Mouse (Mus musculus): ENCODE data around the gene Prdm10. TPM values are rescaled to one million over a fixed set of nuclear protein-coding genes. Genes with fewer than 3 reads are reported as not detected.

The Prdm10 gene
- 4.4 and 9.3 TPM in 2 replicates for polyA plus RNA-seq (2012; rRNA removed)

DNA sequence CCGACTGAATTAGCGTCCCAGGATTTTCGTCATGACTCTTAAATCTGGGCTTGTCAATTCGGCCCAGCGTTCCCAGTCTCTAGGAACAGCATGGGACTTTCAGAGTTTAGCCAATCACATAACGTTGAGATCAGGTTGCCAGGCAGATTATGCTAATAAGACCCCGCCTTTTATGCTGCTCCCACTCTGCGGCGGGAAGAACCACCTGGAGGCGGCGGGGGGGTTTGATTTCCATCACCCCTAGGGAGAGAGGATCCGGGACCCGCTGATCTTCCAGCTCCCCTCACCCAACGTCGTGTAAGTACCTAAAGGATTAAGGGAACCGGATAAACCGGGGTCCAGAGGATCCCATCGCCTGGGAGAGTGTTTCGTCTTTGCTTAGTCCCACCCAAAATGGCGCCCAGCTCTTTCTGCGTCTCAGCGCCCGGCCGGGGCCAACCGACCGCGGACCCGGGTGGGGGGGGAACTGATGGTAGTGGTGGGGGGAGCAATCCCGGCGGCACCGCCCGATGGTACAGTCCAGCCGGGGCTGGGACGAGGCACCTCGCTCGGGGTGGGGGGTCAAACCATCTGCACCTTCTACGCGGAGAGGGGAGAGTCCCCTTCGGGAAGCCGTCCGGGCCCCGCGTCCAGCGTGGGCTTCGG lies at the start of gene Prdm10:
TSS of gene Prdm10 (plus strand) at position 173 of the 645 bp plus-strand sequence.
- H3K4me1 ChIP-seq (ENCODE audit: control insufficient read depth, insufficient read depth, insufficient read length, low read length), result peaks cover 14% of the 10 kb centered on the region; the same call in 1 of the 2 replicates
- H3K27ac ChIP-seq (ENCODE audit: insufficient read depth, low read depth, low read length), result peak within 1 kb of the TSS; percentile 98
- H3K27me3 ChIP-seq (ENCODE audit: control insufficient read depth, insufficient read depth, low read length), result no peaks in the 10 kb centered on the region
- H3K36me3 ChIP-seq (ENCODE audit: control insufficient read depth, insufficient read depth, low read length), result no peaks in the 10 kb centered on the region
- H3K4me3 ChIP-seq (ENCODE audit: low read depth, low read length), result peak within 1 kb of the TSS; percentile 90
- TF ChIP-seq POLR2A (IDR thresholded peaks at IDR 0.05; ENCODE audit: low read depth, low read length) (peak; percentile 20; the same call in 1 of the 2 replicates), CTCF (IDR thresholded peaks at IDR 0.05; ENCODE audit: extremely low read depth, insufficient read length, insufficient replicate concordance, low read depth, low read length) (no peak)
- WGBS, result under 1% methylated on average over 44 of the region's 45 CpGs

DNA sequence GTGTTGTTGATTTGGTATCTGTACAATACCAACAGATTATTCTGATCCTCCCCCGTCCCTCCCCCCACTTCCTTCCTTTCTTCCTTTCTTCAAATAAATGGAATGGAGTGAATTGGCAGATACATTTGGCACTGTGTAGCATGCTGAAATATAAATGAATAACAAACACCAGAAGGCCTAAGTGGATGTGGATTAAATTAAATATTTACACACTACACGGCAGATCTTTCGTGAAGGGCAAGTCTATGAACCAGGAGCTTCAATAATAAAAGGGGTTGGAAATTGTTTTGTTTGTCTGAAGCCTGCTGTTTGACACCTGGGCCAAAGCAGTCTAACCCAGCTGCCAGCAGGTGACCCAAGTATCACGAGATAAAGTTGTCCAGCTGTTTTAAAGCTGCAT lies 45.3 kb upstream of the Prdm10 start:
- Histone ChIP-seq H3K4me1 (ENCODE audit: control insufficient read depth, insufficient read depth, insufficient read length, low read length) (no peaks in the 10 kb centered on the region), H3K27ac (ENCODE audit: insufficient read depth, low read depth, low read length) (no peak overlapping the region), H3K27me3 (ENCODE audit: control insufficient read depth, insufficient read depth, low read length) (no peaks in the 10 kb centered on the region), H3K36me3 (ENCODE audit: control insufficient read depth, insufficient read depth, low read length) (no peaks in the 10 kb centered on the region), H3K4me3 (ENCODE audit: low read depth, low read length) (no peak overlapping the region)
- 22% methylated on average over 4 of the region's 4 CpGs for WGBS
- TF ChIP-seq CTCF (IDR thresholded peaks at IDR 0.05; ENCODE audit: extremely low read depth, insufficient read length, insufficient replicate concordance, low read depth, low read length) (no peak), POLR2A (IDR thresholded peaks at IDR 0.05; ENCODE audit: low read depth, low read length) (no peak)

DNA sequence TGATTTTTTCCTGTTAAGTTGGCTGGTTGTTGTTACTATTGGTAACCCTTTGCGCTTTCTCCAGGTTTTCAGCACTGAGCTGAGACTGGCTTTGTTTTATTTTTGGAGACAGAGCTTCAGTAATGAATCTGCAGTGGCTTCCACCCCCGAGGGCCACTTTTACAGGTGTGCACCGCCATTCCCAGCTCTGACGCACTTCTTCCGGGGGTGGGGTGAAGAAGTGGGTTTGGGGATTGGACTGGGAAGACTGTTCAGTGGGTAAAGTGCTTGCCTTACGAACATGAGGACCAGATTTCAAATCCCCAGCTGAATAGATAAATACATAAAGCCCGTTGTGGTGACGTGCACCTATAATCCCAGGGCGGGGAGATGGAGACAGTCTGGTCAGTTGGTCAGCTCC lies 44.8 kb upstream of the Prdm10 start:
- H3K27ac ChIP-seq (ENCODE audit: insufficient read depth, low read depth, low read length), result no peak overlapping the region
- no peaks in the 10 kb centered on the region for H3K27me3 ChIP-seq (ENCODE audit: control insufficient read depth, insufficient read depth, low read length)
- no peaks in the 10 kb centered on the region for H3K36me3 ChIP-seq (ENCODE audit: control insufficient read depth, insufficient read depth, low read length)
- TF ChIP-seq CTCF (IDR thresholded peaks at IDR 0.05; ENCODE audit: extremely low read depth, insufficient read length, insufficient replicate concordance, low read depth, low read length) (no peak), POLR2A (IDR thresholded peaks at IDR 0.05; ENCODE audit: low read depth, low read length) (no peak)
- no peaks in the 10 kb centered on the region for H3K4me1 ChIP-seq (ENCODE audit: control insufficient read depth, insufficient read depth, insufficient read length, low read length)
- no peak overlapping the region for H3K4me3 ChIP-seq (ENCODE audit: low read depth, low read length)
- WGBS, result 68% methylated on average over 9 of the region's 9 CpGs

DNA sequence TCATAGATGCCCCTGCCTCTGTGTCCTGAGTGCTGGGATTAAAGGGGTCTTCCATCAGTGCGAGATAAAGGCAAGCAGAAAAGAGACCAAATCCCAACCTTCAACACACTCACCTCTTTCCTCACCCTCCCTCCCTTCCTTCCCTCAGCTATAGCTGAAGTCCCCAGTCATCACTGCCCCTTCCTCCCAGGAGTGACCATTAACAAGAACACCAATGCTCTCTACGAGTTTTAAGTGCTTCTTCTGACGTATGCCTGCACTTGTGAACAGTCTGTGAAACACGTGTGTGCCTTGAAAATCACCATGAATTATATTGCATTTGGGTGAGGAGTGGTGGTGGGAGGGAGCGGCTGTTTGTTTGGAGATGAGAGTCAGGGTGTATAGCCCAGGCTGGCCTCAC lies 44.3 kb upstream of the Prdm10 start:
- no peak for TF ChIP-seq POLR2A (IDR thresholded peaks at IDR 0.05; ENCODE audit: low read depth, low read length)
- TF ChIP-seq CTCF (IDR thresholded peaks at IDR 0.05; ENCODE audit: extremely low read depth, insufficient read length, insufficient replicate concordance, low read depth, low read length), result no peak
- no peaks in the 10 kb centered on the region for H3K36me3 ChIP-seq (ENCODE audit: control insufficient read depth, insufficient read depth, low read length)
- 86% methylated on average over 5 of the region's 5 CpGs for WGBS

DNA sequence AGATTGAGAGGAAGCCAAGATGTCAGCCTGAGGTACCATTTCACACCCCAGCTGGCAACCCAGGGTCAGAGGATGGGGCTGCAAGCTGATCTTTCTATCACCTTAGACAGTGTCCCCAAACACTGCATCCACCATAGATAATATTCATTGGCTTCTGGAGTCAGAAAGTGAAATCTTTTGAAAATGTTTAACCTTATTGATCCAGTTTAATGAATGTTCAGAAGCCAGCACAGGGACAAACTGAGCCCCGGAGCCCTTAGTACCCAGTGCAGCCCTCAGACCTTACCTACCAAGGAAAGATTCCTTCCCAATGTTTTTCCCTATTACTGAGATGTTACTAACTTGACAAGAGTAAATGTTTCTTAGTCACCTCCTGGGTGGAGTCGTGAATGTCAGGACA lies 41.8 kb upstream of the Prdm10 start:
- H3K27ac ChIP-seq (ENCODE audit: insufficient read depth, low read depth, low read length), result no peak overlapping the region
- WGBS, result 56% methylated on average over 2 of the region's 2 CpGs
- H3K36me3 ChIP-seq (ENCODE audit: control insufficient read depth, insufficient read depth, low read length), result no peaks in the 10 kb centered on the region
- no peaks in the 10 kb centered on the region for H3K27me3 ChIP-seq (ENCODE audit: control insufficient read depth, insufficient read depth, low read length)
- no peaks in the 10 kb centered on the region for H3K4me1 ChIP-seq (ENCODE audit: control insufficient read depth, insufficient read depth, insufficient read length, low read length)
- no peak for TF ChIP-seq CTCF (IDR thresholded peaks at IDR 0.05; ENCODE audit: extremely low read depth, insufficient read length, insufficient replicate concordance, low read depth, low read length)
- TF ChIP-seq POLR2A (IDR thresholded peaks at IDR 0.05; ENCODE audit: low read depth, low read length), result no peak
- no peak overlapping the region for H3K4me3 ChIP-seq (ENCODE audit: low read depth, low read length)

More for the DNA sequence above, 44.3 kb upstream of the Prdm10 start:
- no peak overlapping the region for H3K4me3 ChIP-seq (ENCODE audit: low read depth, low read length)
- H3K27ac ChIP-seq (ENCODE audit: insufficient read depth, low read depth, low read length), result no peak overlapping the region
- H3K4me1 ChIP-seq (ENCODE audit: control insufficient read depth, insufficient read depth, insufficient read length, low read length), result no peaks in the 10 kb centered on the region
- no peaks in the 10 kb centered on the region for H3K27me3 ChIP-seq (ENCODE audit: control insufficient read depth, insufficient read depth, low read length)

DNA sequence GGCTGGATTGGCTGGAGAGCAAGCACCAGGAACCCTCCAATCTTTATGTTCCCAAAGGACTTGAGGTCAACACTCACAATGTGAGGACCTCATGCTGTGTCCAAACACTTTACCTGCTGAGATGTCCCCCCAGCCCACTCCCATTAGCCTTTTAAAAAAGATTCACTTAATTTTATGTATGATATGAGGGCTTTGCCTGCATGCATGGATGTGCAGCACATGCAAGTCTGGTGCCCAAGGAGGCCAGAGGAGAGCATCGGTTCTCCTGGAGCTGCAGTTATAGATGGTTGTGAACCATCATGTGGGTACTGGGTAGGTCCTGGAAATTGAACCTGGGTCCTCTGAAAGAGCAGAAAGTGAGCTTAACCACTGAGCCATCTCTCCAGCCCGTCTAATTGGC lies 40.8 kb upstream of the Prdm10 start:
- no peaks in the 10 kb centered on the region for H3K27me3 ChIP-seq (ENCODE audit: control insufficient read depth, insufficient read depth, low read length)
- no peak overlapping the region for H3K4me3 ChIP-seq (ENCODE audit: low read depth, low read length)
- no peak overlapping the region for H3K27ac ChIP-seq (ENCODE audit: insufficient read depth, low read depth, low read length)
- WGBS, result 94% methylated on average over 2 of the region's 2 CpGs
- H3K36me3 ChIP-seq (ENCODE audit: control insufficient read depth, insufficient read depth, low read length), result no peaks in the 10 kb centered on the region
- H3K4me1 ChIP-seq (ENCODE audit: control insufficient read depth, insufficient read depth, insufficient read length, low read length), result no peaks in the 10 kb centered on the region
- TF ChIP-seq CTCF (IDR thresholded peaks at IDR 0.05; ENCODE audit: extremely low read depth, insufficient read length, insufficient replicate concordance, low read depth, low read length) (no peak), POLR2A (IDR thresholded peaks at IDR 0.05; ENCODE audit: low read depth, low read length) (no peak)

DNA sequence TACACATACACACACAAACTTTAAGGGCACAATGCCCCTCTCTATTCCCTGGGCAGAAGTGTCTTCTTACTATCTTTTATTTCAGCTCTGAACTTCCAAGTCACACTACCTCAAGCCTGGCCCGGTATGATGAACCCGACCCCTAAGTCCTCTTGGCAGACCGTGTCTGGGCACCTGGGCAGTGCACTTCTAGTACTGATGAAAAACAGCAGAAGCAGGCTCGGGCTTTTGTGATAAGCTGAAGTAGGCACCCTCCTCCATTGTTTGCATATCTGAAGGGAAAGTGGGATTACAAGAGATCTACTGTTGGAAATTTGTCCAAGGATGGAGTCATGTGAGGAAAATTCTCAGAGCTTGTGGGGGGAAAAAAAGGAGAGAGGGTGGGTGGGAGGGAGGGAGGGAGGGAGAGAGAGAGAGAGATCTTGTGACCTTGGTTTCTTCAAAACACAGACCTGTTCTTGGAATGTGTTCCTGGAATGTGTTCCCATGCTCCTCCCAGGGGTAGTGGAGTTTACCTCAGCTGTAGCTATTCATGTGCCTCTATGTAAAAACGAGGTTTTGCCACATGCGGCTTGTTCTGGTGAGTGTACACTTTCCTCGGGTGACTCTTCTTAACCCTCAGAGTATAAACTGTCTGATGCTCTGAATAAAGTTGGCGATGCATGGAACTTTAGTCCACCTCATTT lies 39.7 kb upstream of the Prdm10 start:
- 82% methylated on average over 8 of the region's 8 CpGs for WGBS
- no peaks in the 10 kb centered on the region for H3K4me1 ChIP-seq (ENCODE audit: control insufficient read depth, insufficient read depth, insufficient read length, low read length)
- no peak for TF ChIP-seq CTCF (IDR thresholded peaks at IDR 0.05; ENCODE audit: extremely low read depth, insufficient read length, insufficient replicate concordance, low read depth, low read length)
- no peak for TF ChIP-seq POLR2A (IDR thresholded peaks at IDR 0.05; ENCODE audit: low read depth, low read length)
- no peak overlapping the region for H3K4me3 ChIP-seq (ENCODE audit: low read depth, low read length)
- no peaks in the 10 kb centered on the region for H3K36me3 ChIP-seq (ENCODE audit: control insufficient read depth, insufficient read depth, low read length)
- no peaks in the 10 kb centered on the region for H3K27me3 ChIP-seq (ENCODE audit: control insufficient read depth, insufficient read depth, low read length)
- H3K27ac ChIP-seq (ENCODE audit: insufficient read depth, low read depth, low read length), result no peak overlapping the region

Measured in small intestine, adult 2 months (tissue).